Mouse (Mus musculus) spleen, adult 12 weeks (tissue): ENCODE data around the gene Lcn3.
"Not testable (repeated sequence)": the region's sequence is repeated elsewhere in the genome, so short reads cannot be mapped to it uniquely, and the experiment has no call there.

Experiments
- DNase-seq: peaks from one replicate; pipeline ENCODE4 v3.0.0; 2022; ENCODE audit warnings: low spot score

The Lcn3 gene

DNA sequence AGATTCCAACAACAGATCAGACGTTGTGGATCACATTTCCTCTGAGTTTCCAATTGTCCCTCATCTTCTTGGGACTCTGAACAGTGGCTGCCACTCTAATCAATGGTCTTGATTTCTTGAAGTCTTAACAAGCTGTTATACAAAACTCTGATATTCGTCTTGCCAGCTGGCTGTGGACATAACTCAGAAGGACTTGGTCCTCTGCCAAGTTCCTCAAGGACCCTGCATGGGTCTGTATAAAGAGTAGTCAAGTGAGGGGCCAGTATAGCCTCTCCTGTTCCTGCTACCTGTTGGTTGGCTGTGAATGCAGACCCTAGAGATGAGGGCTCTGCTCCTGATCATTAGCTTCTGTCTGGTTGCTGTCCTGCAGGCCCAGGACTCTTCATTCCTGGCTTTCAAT, at the start of gene Lcn3:
Gene Lcn3 (plus strand): TSS at position 301 of the 400 bp plus-strand sequence.
- DNase-seq: no peak

DNA sequence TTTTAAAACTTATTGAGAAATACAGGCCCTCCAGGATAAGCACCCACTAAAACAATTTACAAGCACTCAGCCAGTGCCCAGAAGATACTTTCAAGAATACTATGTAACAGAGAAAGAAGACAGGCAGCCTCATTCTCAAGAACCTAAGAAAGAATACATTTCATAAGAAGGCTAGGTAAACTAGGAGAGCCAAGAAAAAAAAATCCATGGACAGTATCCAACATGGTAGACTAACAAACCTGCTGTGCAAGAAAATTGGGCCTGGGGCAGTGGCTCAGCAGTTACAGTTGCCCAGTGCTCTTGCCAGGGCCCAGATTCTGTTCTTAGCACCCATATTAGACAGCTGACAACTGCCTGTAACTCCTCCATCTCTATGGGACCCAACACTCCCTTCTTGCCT, 48.1 kb upstream of the Lcn3 start:
- DNase-seq: no peak

DNA sequence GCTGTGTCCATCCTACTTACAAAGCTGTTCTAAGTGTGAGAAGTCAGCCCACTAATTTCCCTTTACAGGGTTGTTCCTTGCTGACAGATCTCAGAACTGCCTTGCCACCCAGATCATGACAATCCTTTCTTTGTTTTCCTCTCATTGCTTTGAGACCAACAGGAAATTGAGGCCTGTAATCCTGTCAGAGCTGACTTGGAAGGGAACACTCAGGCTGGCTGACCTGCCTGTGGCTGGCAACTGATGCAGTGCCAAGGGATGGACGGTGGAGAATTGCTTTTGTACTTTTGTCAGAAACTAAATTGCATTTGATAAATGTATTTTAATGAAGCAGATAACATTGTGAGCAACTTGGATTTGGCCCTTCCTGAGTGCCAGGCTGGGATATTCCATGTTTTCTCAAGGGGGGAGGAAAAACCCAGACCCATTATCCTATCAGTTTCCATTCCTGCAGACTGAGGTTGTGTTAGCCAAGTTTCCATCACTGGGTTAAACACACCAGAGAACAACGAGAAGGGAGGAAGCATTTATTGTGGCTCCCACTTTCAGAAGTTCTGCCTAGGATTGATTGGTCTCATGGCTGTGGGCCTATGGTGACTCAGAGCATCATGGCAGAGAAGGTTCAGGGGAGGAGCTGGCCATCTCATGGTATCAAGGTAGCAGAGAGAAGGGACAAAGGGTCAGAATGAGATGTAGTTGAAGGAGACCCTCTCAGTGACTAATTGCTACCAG, 32.0 kb upstream of the Lcn3 start:
- DNase-seq: no peak

DNA sequence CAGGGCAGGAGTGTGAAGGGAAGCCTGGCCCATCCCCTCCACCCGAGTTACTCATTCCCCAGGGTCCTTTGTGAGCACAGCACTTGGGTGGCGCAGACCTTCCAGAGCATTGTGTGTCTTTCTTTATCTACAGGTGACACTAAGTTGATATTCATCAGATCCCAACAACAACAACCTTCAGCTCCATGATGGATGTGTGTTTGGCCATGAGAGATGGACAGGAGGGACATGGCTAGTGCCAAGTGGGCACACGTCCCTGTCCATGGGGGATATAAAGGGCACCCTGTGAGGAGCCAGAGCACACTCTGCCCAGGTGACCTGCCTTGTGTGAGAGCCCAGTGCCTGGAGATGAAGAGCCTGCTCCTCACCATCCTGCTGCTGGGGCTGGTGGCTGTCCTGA, 28.7 kb upstream of the Lcn3 start, which contains the start of gene Obp2b:
Gene Obp2b (plus strand): TSS at position 301 of the 400 bp plus-strand sequence.
- DNase-seq: not testable (repeated sequence)

DNA sequence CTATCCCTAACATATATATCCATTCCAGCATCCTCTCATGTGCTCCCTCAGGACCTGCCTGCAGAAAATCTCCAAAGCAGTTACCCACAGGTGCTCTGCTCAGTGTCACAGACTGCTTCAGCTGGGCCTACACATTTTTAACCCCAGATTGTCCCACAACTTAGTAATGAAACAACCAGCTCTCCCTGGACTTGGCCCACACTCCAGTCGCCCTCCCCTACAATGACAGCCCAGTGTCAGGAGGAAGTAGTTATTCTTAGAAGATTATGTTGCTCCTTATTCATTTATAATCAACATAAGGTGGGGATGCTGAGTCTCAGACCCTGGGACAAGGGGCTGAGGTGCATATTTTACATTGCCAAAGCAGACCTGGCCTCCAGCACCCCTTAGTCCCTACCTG, 23.7 kb upstream of the Lcn3 start:
- no peak for DNase-seq

DNA sequence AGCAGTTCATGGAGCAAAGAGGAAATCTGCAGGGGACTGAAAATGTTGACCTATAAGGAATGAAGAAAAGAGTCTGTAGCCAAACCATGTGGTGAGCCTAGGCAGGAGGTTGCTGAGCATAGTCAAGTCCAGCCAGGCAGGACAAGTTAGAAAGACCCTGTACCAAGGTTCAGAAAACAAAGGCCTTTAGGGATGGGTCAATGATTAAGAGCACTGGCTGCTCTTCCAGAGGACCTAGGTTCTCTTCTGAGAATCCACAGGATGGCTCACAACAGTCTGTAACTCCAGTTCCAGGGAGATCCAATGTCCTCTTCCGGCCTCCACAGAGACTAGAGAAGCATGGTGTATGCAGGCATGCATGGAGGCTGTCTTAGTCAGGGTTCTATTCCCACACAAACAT, 11.2 kb upstream of the Lcn3 start:
- DNase-seq: no peak

DNA sequence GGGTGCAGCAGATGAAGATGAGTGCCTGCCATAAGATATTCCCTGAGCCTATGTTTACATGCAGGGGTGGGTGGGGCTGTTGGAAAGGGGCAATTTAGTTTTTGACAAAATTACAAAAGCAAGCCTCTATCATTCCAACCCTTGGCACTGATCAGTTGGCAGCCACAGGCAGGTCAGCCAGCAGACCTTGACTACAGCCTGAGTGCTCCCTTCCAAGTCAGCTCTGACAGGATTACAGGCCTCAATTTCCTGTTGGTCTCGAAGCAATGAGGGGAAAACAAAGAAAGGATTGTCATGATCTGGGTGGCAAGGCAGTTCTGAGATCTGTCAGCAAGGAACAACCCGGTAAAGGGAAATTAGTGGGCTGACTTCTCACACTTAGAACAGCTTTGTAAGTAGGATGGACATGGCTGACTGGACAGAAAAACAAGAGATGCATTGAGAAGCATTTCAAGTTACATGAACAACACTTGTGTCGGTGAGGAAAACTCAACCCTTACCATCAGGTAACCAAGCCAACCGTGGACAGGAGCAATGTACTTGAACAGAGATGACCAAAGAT, 7.2 kb upstream of the Lcn3 start:
- DNase-seq: no peak

DNA sequence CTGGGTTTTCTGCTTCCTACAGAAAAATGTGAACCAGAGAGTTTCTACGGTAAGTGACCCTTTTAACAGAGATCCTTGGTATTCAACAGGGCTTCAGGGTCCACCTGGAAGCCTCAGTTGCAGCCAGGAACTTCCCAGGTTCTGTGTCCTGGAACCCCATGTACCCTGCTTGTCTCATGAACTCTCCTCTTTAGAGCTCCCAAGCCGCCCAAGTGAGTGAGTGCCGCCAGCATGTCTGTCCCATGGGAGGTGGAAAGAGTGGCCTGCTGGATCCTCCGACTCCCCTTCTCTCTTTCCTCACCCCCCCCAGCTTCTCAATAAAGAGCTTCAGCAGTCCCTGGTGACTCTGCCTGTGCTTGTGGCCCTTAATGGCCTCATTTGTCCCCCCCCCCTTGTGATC, 2.4 kb downstream of the Lcn3 start:
- no peak for DNase-seq

DNA sequence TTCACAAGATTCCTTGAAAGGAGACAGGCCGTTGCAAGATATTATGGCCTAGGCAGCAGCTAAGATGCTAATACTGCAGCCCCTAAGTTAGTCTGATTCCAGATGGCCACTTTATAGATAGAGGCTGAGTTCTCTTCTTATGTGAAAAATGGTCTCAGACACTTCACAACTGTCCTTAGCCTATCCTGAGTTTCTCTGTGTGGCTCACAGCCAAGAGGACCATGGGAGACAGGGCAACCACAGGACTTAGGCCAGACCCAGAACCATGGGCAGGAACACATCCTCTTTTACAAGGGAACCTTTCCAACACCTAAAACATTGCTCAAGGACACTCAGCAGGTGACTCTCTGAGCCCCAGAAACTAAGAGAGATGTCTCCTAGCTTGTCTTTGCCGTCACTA, 8.1 kb downstream of the Lcn3 start:
- DNase-seq: no peak

DNA sequence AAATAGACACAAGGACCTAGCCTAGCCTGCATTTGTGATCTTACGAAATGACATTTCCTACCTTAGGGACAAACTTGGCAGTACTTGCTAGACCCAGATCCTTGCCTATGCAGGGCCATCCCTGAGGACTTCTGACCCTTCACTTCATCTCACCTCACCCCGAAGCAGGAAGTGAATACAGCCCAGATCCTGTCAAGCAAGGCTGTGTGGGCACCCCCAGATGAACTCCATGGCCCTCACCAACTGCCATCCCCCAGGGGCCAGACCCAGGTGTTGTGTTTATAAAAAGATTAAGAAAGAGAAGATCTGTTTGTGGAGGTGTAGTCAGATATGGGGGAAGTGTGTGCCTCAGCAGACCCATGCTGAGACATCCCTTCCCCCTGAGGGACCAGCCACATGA, 9.3 kb downstream of the Lcn3 start:
- no peak for DNase-seq

DNA sequence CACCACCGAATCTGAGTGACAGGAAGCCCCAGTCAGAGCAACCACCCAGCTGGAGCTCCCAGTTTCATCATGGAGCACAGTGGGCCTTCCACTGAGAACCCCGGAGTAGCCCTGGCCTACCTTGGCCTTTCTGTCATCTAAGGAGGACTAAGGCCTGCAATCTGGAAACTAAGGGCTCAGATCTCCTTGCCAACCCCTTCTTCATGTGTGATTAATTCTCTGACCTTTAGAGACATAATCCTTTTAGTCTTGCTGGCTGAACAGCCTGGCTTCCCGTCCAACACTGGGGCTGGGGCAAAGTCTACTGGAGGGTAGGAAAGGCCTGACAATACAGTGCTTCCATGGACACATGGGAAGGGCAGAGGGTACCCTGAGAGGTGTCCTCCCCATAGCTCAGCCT, 10.6 kb downstream of the Lcn3 start:
- DNase-seq: no peak

DNA sequence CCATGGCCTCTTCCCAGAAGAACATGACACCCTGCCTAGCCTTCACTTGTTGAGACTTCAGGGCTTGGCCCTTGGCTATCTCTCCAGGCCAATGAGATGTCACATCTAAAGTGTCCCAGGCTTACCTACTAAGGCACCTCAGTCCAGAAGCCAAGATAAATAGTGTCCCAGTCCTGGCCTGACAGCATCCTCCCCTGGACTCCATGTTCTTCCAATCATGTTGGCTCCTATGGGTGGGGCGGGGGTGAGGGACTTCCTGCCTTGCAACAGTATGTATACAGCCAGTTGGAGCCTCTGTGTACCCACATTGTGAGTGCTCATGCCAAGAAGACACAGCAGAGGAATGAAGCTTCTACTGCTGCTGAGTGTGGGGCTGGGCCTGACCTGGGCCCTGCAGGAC, 11.3 kb downstream of the Lcn3 start, which contains the start of gene Lcn11:
Gene Lcn11 (plus strand): TSS at position 301 of the 400 bp plus-strand sequence.
- no peak for DNase-seq

DNA sequence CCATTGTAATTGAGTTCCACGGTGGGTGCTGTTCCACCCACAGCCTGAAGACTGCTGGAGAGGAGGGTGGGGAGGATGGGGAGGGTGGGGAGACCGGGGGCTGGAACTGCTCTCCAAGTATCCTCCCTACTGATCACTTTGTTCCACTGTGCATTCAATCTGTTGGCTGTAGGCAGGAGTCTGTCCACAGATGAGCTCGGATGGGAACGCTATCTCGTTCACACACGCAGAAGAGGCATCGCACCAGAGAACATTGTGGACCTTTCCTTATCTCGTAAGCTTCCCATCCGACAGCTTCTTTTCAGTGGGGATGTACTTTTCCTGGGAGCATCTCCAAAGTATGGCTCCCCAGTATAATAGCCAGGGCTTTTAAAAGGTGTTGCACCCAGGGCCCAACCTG, 13.7 kb downstream of the Lcn3 start:
- DNase-seq: no peak

DNA sequence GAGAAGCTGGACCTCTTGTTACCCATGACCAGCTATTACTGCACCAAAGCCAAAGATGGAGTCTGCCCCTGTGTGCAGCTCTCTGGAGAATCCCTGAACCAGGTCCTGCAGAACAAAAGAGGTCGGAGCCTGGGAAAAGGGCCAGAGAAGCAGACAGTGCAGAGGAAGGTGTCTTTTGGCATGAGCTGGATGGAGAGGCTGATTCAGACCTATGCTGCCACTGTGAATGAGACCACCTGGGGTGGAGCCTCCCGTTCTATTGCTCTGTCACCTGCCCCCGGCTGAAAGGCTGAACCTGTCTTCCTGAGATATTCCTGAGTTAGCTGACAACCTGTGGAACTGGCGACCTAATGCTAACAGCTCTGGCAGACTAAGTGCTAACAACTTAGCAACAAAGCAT, 15.6 kb downstream of the Lcn3 start:
- DNase-seq: no peak

DNA sequence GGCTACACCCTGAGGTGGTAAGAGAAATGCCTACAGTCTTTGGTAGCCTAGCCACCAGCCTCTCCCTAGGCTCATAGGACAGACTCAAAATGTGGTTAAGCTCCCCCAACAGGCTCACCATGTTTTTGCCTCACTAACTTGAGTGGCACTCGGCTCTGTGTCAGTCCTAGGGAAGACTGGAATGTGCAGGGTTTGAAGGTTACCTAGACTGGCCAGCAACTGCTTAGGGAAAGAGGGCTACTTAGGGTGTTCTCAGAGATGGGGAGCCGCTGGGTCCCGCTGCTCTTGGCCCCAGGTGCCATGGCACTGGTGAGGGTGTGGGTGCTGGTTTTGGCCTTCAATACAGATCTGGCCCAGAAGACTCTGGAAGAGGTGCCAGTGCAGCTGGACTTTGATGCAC, 16.6 kb downstream of the Lcn3 start, which contains the start of gene Gm13539:
Gene Gm13539 (plus strand): TSS at position 301 of the 400 bp plus-strand sequence.
- DNase-seq: no peak

DNA sequence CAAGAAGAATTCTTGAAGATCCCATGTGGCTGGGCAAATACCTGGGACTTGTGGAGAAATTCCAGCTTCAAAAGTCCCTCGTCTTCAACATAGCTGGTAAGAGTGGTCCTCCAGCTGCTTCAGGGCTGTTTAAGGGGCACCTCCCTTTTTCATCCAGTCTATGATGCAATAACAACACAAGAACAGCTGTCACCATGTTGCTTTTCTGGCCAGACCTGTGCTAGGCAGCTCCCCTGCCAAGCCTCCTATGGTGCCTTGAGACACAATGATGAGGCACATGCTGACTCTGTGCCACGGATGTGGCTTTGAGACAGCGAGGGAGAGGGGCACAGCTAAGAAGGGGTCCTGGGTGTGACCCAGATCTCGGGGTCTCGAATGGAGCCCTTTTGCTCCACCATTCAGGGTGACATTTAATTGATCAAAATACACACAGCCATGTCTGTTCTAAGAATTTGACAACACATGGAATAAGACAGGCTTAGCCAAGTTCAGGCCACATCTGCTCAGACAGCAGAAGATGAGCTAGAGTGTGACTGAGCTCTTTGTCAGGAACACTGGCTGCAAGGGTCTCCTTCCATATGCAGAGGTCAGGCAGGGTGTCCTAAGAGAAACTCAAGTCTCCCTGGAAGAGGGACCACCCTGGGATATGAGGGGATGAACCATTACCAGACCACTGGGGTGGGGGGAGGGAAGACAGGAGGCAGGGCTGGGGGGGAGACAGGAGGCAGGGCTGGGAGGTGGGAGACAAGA, 20.4 kb downstream of the Lcn3 start:
- no peak for DNase-seq

DNA sequence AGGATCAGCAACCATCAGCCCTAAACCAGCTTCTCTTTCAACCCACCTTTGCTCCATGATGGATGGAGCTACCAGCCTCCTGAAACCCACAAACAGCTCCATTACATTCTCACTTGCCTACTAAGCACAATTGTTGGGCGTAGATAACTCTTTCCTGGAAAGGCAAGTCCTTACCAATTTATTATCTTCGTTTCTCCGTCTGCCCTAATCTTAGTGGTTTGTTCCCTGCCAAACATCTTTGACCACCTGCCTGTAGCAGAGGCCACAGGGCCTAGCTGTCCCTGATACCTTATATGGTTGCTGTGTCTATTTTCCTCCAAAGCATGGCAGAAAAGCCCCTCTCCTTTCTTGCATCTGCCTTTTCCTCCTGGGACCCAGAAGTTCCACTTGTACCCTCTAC, 23.7 kb downstream of the Lcn3 start:
- DNase-seq: no peak

DNA sequence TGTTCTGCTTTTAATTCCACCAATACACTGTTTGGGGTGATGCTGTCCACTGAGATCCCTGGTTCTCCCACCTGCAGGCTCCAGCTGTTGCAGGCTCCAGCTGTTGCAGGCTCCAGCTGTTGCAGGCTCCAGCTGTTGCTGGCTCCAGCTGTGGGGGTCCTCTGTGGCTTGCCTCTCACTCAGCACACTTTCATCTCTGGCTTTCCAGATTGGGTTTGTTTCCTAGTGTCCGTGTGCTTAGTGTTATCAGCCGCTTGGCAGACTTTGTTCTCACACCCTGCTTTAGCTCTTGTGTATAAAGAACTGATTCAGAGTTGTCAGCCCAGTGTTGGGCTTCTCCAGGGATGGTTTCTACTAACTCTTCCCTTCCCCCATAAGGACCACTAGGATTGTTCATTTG, 32.3 kb downstream of the Lcn3 start:
- no peak for DNase-seq

DNA sequence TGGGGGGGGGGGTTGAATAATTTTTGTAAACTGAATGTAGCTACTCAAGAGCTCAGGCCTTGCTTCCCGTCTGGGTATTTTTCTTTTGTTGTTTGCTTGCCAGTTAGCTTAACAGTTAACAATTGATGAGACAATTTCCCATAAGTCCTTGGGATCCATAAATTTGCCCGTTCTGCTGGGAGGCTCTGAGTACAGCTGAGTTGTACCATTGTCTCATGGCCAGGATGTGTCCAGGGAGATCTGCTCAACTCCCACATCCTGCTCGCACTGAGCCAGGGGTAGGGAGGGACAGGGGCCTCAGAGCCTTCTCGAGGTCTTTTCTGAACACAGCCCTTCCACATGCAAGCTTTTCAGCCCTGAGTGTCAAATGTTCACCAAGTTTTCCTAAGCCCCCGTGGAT, 32.7 kb downstream of the Lcn3 start:
- no peak for DNase-seq

DNA sequence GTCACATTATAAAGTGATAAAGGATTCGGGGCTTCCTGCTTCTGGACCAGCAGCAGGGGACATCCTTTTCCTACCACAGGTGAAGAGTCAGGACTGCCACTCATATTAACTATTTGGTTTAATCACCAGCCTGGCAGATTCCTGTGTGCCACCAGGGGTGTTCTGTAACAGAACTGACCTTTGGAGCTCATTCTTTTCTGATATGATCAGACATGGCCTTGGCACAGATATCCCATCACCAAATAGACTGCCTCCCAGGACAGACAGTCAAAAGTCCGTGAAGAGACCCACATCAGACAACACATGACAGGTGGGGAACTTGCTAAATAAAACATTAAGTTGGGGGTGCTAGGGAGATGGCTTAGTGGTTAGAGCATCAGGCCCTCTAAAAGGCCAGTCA, 46.3 kb downstream of the Lcn3 start:
- no peak for DNase-seq

DNA sequence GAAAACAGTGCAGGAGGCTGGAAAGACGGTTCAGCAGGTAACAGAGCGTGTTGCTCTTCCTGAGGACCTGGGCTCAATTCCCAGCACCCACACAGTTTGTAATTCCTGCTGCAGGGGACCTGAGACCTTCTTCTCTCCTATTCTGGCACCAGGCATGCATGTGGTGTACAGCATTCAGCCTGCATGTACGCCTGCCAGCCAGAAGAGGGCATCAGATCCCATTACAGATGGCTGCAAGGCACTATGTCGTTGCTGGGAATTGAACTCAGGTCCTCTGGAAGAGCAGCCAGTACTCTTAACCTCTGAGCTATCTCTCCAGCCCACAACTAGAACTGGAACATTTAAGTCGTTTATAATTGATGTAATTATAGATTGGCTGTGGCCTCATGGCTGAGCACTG, 48.0 kb downstream of the Lcn3 start:
- DNase-seq: no peak

DNA sequence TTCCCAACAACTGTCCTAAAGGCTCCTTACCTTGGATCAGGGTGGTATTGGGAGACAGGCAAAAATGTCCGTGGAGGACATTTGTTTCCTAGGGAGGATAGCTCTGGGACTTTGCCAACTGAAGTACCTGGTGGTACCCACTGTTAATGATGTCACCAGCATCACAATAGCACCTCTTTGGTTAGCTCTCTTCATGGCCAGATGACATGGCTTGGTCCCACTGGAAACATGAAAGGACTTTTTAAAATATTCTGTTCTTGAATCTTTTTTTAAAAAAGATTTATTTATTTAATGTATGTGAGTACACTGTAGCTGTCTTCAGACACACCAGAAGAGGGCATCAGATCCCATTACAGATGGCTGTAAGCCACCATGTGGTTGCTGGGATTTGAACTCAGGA, 50.4 kb downstream of the Lcn3 start, which contains the start of gene Glt6d1:
Gene Glt6d1 (minus strand): TSS at position 101 of the 400 bp plus-strand sequence.
- DNase-seq: not testable (repeated sequence)
